Mouse (Mus musculus) testis, postnatal 10 days (tissue): Measurements from ENCODE around the gene Nipbl.
"Not testable (repeated sequence)": the region's sequence is repeated elsewhere in the genome, so short reads cannot be mapped to it uniquely, and the experiment has no call there.

ENCODE experiments used
- DNase-seq: peaks from one replicate; pipeline ENCODE4 v3.0.0; 2021; ENCODE audit warnings: low spot score

The Nipbl gene

GRCm38 (mm10) chr15:8291251-8291650, 153.0 kb downstream of the Nipbl start:
- DNase-seq: no peak

DNA sequence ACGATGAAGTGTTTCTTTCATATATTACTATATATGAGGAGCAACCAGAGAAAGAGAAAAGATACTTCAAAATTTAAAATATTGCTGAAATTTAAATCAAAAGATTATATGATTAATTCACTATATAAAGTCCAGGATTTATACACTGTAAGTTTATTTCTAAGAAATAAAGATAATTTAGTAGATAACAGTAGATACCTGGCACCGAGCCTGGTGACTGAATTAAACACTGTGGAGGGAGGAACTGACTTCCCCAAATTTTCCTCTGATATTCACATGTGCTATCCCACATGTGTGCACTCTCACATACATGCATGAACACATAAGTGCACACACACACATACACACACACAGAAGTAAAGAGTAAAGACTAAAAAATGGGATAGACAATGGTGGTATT, 162.1 kb downstream of the Nipbl start:
- DNase-seq: no peak

DNA sequence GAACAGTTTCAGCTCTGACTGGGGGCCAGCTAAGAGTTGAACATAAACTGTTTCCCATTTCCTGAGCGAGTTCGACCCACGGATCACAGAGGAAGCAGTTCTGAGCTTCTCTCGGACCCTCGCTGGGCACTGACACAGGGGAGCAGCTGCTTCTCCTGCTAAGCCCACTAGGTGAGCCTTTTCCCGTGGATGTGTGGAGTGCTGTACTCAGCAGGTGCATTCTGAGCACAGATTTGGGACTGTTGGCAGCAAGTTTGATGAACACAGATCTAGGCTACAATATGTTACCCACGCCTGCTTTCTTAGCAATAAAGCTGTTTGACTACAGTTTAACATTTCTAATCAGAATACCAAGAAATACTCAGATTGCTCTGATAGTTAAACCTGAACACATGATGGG, 162.6 kb downstream of the Nipbl start:
- no peak for DNase-seq

GRCm38 (mm10) chr15:8279929-8280610, 164.2 kb downstream of the Nipbl start:
- peak; percentile 84 for DNase-seq

DNA sequence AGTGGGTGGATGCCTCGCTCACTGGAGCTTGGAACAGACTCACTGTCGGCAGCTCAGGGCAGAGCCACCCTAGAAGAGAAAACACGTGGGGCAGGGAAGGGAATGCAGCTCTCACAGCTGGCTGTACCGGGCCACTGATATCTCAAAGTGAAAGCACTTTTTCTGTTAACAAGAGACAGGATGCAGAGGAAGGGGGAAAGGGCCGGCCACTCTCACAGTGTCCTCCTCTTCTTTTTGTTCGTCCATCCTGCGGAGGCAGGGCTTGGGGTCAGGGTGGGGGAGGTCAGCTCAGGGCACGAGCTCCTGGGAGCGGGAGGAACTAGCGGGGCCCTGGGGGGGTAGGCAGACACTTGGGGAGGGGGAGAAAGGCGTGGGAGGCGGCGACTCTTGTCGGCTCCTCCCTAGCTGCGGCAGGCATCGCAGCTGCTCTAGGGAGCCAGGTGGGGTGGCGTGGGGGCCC, 164.9 kb downstream of the Nipbl start:
- peak; percentile 76 for DNase-seq

DNA sequence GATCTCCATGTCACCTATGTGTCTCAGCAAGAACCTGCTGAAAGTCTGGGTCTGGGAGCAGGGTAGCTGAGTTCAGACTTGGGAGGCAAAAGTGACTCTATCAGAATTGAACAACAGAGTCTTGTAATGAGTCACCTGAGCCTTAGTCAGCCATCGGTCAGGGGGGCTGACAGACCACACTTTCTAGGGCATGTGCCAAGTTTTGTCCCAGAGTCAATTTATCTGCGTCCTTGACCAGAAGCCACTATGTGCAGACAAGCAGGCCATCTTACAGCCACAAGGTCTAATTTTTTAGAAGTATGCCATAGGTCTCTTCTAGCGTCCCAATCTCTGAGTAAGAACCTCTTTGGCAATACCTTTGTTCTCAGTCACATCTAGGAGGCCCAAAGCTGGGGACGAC, 166.3 kb downstream of the Nipbl start:
- DNase-seq: not testable (repeated sequence)

DNA sequence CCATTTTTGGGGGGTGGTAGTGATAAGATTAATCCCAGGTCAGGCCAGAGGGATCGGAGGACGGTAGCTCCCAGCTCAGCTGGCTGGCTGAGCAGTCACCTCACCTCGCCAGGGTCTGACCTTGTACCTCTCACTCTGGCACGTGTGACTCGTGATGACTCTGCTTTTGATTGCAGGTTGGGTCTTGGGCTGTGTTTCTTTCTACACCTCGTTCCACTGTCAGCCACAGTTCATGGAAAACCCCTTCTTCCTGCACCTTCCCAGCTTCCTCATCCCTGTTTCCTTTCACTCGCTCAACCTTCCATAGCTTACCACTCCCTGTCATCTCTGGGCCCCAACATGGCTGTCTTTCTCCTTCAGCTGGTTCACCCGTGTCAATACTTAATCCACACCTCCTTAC, 172.3 kb downstream of the Nipbl start:
- DNase-seq: no peak

DNA sequence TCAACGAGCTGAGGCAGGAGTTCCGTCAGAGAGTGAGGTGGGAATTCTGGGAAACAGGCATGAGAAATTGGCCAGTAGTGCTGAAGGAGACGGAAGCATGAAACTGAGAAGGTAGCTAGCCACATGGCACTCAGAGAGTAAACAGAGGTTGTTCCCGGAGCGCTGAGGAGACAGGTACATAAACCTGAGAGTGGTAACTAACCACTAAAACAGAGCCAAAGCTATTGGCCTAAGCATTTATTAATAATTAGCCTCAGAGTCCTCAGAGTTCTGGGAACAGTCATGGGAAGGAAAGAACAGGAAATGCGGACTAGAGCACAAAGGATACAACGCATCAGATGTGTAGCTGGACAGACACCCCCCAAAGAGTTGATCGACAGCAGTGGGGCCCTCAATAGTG, 176.0 kb downstream of the Nipbl start:
- no peak for DNase-seq

- no peak for DNase-seq
These were observed 177.1 kb downstream of the Nipbl start for GRCm38 (mm10) chr15:8267211-8267610.

DNA sequence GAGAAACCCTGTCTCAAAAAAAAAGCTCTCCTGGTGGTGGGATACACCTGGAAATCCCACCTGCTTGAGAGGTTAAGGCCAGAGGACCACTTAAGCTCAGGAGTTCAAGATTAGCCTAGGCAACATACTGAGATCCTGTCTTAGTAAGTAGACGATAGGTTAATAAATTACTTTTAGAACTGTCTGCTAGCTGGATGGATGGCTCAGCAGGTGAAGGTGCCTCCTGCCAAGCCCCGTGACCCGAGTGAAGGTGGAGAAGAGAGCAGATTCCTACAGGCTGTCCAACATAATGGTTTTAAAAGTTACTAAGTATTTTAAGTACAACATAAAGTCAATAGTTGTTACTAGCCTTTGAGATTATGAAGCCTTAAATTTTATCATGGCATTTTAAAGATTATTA, 178.3 kb downstream of the Nipbl start:
- no peak for DNase-seq
